Mouse (Mus musculus): ENCODE measurements around the gene Spon1. TPM values are rescaled to one million over a fixed set of nuclear protein-coding genes. Genes with fewer than 3 reads are reported as not detected.

Spon1 gene
- total and polyA plus RNA-seq, 2 experiments from 2014 or later, result 35.7 to 39.5 TPM

- no peaks in the 10 kb centered on the region for H3K4me1 ChIP-seq (ENCODE audit: insufficient read depth, low read length)
- WGBS, result 90% methylated on average over 16 of the region's 16 CpGs
- DNase-seq (ENCODE audit: low spot score), result no peak
- no peaks in the 10 kb centered on the region for H3K36me3 ChIP-seq (ENCODE audit: insufficient read depth, low read length)
- TF ChIP-seq CTCF (IDR thresholded peaks at IDR 0.05), result no peak
- no peaks in the 10 kb centered on the region for H3K9me3 ChIP-seq (ENCODE audit: low read length)
- H3K4me3 ChIP-seq (ENCODE audit: low read depth, low read length), result no peak overlapping the region
- H3K27me3 ChIP-seq (ENCODE audit: insufficient read depth, low read length), result no peaks in the 10 kb centered on the region
- H3K9ac ChIP-seq (replicated peaks; ENCODE audit: low read length, poor library complexity, severe bottlenecking), result no peak overlapping the region
- H3K4me2 ChIP-seq (ENCODE audit: low read depth, low read length, poor library complexity, severe bottlenecking), result no peak overlapping the region
- no peak for ATAC-seq (ENCODE audit: low FRiP score)
- H3K27ac ChIP-seq (ENCODE audit: low read depth, low read length), result no peak overlapping the region
These were observed 292.4 kb downstream of the Spon1 start for GRCm38 (mm10) chr7:114058166-114058565.

- TF ChIP-seq CTCF (IDR thresholded peaks at IDR 0.05), result no peak
- no peak for ATAC-seq (ENCODE audit: low FRiP score)
- Histone ChIP-seq H3K36me3 (ENCODE audit: insufficient read depth, low read length) (no peaks in the 10 kb centered on the region), H3K9ac (replicated peaks; ENCODE audit: low read length, poor library complexity, severe bottlenecking) (no peak overlapping the region), H3K27me3 (ENCODE audit: insufficient read depth, low read length) (no peaks in the 10 kb centered on the region), H3K4me3 (ENCODE audit: low read depth, low read length) (no peak overlapping the region), H3K4me2 (ENCODE audit: low read depth, low read length, poor library complexity, severe bottlenecking) (no peak overlapping the region), H3K9me3 (ENCODE audit: low read length) (no peaks in the 10 kb centered on the region), H3K27ac (ENCODE audit: low read depth, low read length) (no peak overlapping the region), H3K4me1 (ENCODE audit: insufficient read depth, low read length) (no peaks in the 10 kb centered on the region)
- 64% methylated on average over 6 of the region's 6 CpGs for WGBS
- DNase-seq (ENCODE audit: low spot score), result no peak
These were observed 293.2 kb downstream of the Spon1 start for GRCm38 (mm10) chr7:114058927-114059441.

- no peaks in the 10 kb centered on the region for H3K9me3 ChIP-seq (ENCODE audit: low read length)
- no peak overlapping the region for H3K9ac ChIP-seq (replicated peaks; ENCODE audit: low read length, poor library complexity, severe bottlenecking)
- H3K27me3 ChIP-seq (ENCODE audit: insufficient read depth, low read length), result no peaks in the 10 kb centered on the region
- ATAC-seq (ENCODE audit: low FRiP score) (no peak), DNase-seq (ENCODE audit: low spot score) (no peak)
- no peaks in the 10 kb centered on the region for H3K36me3 ChIP-seq (ENCODE audit: insufficient read depth, low read length)
- no peak overlapping the region for H3K4me2 ChIP-seq (ENCODE audit: low read depth, low read length, poor library complexity, severe bottlenecking)
- no peak for TF ChIP-seq CTCF (IDR thresholded peaks at IDR 0.05)
- H3K4me3 ChIP-seq (ENCODE audit: low read depth, low read length), result no peak overlapping the region
- WGBS, result 93% methylated on average over 6 of the region's 6 CpGs
- H3K4me1 ChIP-seq (ENCODE audit: insufficient read depth, low read length), result no peaks in the 10 kb centered on the region
- no peak overlapping the region for H3K27ac ChIP-seq (ENCODE audit: low read depth, low read length)
These were observed 294.6 kb downstream of the Spon1 start for GRCm38 (mm10) chr7:114060445-114060844.

- H3K9me3 ChIP-seq (ENCODE audit: low read length), result no peaks in the 10 kb centered on the region
- H3K9ac ChIP-seq (replicated peaks; ENCODE audit: low read length, poor library complexity, severe bottlenecking), result no peak overlapping the region
- no peak for ATAC-seq (ENCODE audit: low FRiP score)
- H3K4me3 ChIP-seq (ENCODE audit: low read depth, low read length), result no peak overlapping the region
- no peak overlapping the region for H3K27ac ChIP-seq (ENCODE audit: low read depth, low read length)
- TF ChIP-seq CTCF (IDR thresholded peaks at IDR 0.05), result no peak
- H3K4me1 ChIP-seq (ENCODE audit: insufficient read depth, low read length), result peaks cover 6% of the 10 kb centered on the region; the same call in 1 of the 2 replicates
- WGBS, result 63% methylated on average over 1 of the region's 1 CpGs
- H3K27me3 ChIP-seq (ENCODE audit: insufficient read depth, low read length), result no peaks in the 10 kb centered on the region
- no peak overlapping the region for H3K4me2 ChIP-seq (ENCODE audit: low read depth, low read length, poor library complexity, severe bottlenecking)
- no peaks in the 10 kb centered on the region for H3K36me3 ChIP-seq (ENCODE audit: insufficient read depth, low read length)
- DNase-seq (ENCODE audit: low spot score), result no peak
These were observed 296.7 kb downstream of the Spon1 start for GRCm38 (mm10) chr7:114062451-114062850.

GRCm38 (mm10) chr7:114063534-114063933 is 297.7 kb downstream of the Spon1 start:
- TF ChIP-seq CTCF (IDR thresholded peaks at IDR 0.05), result no peak
- Histone ChIP-seq H3K9me3 (ENCODE audit: low read length) (no peaks in the 10 kb centered on the region), H3K4me3 (ENCODE audit: low read depth, low read length) (no peak overlapping the region), H3K4me2 (ENCODE audit: low read depth, low read length, poor library complexity, severe bottlenecking) (no peak overlapping the region), H3K27me3 (ENCODE audit: insufficient read depth, low read length) (no peaks in the 10 kb centered on the region), H3K9ac (replicated peaks; ENCODE audit: low read length, poor library complexity, severe bottlenecking) (no peak overlapping the region), H3K36me3 (ENCODE audit: insufficient read depth, low read length) (no peaks in the 10 kb centered on the region), H3K4me1 (ENCODE audit: insufficient read depth, low read length) (peaks cover 6% of the 10 kb centered on the region; the same call in 1 of the 2 replicates), H3K27ac (ENCODE audit: low read depth, low read length) (no peak overlapping the region)
- DNase-seq (ENCODE audit: low spot score) (no peak), ATAC-seq (ENCODE audit: low FRiP score) (no peak)
- 65% methylated on average over 8 of the region's 8 CpGs for WGBS

- DNase-seq (ENCODE audit: low spot score), result no peak
- no peak overlapping the region for H3K4me3 ChIP-seq (ENCODE audit: low read depth, low read length)
- 91% methylated on average over 6 of the region's 6 CpGs for WGBS
These were observed 298.2 kb downstream of the Spon1 start for GRCm38 (mm10) chr7:114063966-114064365.

More at GRCm38 (mm10) chr7:114063966-114064365, 298.2 kb downstream of the Spon1 start:
- H3K9me3 ChIP-seq (ENCODE audit: low read length), result no peaks in the 10 kb centered on the region
- H3K9ac ChIP-seq (replicated peaks; ENCODE audit: low read length, poor library complexity, severe bottlenecking), result no peak overlapping the region
- peaks cover 6% of the 10 kb centered on the region; the same call in 1 of the 2 replicates for H3K4me1 ChIP-seq (ENCODE audit: insufficient read depth, low read length)
- H3K36me3 ChIP-seq (ENCODE audit: insufficient read depth, low read length), result no peaks in the 10 kb centered on the region
- no peak for ATAC-seq (ENCODE audit: low FRiP score)
- H3K27me3 ChIP-seq (ENCODE audit: insufficient read depth, low read length), result no peaks in the 10 kb centered on the region
- TF ChIP-seq CTCF (IDR thresholded peaks at IDR 0.05), result no peak
- no peak overlapping the region for H3K27ac ChIP-seq (ENCODE audit: low read depth, low read length)
- no peak overlapping the region for H3K4me2 ChIP-seq (ENCODE audit: low read depth, low read length, poor library complexity, severe bottlenecking)

Measured in midbrain, postnatal 0 days (tissue).